Mouse (Mus musculus) G1E (cell line): Measurements from ENCODE around the gene Dda1.

Source experiments
- CTCF ChIP-seq: IDR thresholded peaks from 2 replicates; pipeline ENCODE4 v1.5.1; 2012; ENCODE audit warnings: low read depth, low read length, inconsistent platforms, mixed read lengths
- GATA1 ChIP-seq: IDR thresholded peaks from 2 replicates; pipeline ENCODE4 v1.6.1; 2012; ENCODE audit warnings: borderline replicate concordance, low read length, inconsistent platforms, mixed read lengths

DNA sequence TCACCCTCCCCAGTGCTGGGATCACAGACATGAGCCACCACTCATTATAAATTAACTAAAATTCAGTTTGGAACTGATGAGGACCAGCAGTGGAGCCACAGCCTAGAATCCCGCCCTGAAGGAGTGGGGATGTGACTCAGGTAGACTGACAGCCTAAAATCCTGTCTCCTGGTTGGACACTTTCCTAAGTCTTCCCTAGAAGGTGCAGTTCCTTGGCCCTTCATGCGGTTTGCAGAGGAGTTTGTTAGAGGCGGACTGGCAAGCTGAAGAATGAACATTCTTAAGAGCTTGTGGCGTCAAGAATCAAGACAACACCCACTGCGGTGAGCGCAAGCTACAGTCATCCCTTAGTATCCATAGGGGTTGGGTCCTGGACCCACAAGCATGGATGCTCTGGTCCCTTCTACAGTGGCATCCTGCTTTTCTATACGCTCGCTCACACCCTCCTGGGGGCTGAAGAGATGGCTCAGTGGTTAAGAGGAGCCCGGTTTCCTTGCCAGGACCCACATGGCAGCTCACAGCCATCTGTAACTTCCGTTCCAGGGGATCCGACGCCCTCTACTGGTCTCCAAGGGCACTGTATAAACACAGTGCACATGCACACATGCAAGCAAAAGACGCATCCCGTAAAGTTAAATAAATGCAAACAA lies 8.3 kb downstream of the Dda1 start:
- TF ChIP-seq CTCF (peak; percentile 40; the same call in 1 of the 2 replicates), GATA1 (no peak)
